Mouse (Mus musculus) forebrain, postnatal 0 days (tissue): ENCODE measurements at regions not wholly inside any gene's neighbourhood (a gene's known extent, or its start where the extent isn't known, plus 50 kb on each side); places are given as distances from the start of the nearest gene placed in this dataset.
"Not testable (repeated sequence)": the region's sequence is repeated elsewhere in the genome, so short reads cannot be mapped to it uniquely, and the experiment has no call there.

ENCODE experiments used
- ATAC-seq: fragments of 200-750 bp; cut with Nextera tagmentation; 2 replicates; pipeline ENCODE4 v1.8.0; 2017; ENCODE audit warnings: mild to moderate bottlenecking, moderate library complexity
- DNase-seq: peaks from one replicate; pipeline ENCODE4 v3.0.0-alpha.2; 2015
- H3K27ac ChIP-seq: fragments of 300-500 bp; sonication (generic); 2 replicates; pipeline ENCODE4 v1.5.1; 2014; ENCODE audit warnings: low read depth, mild to moderate bottlenecking, antibody characterized with exemption, low read length, moderate library complexity, mixed read lengths
- H3K27me3 ChIP-seq: fragments of 300-500 bp; sonication (generic); 2 replicates; pipeline ENCODE4 v1.6.1; 2014; ENCODE audit warnings: mild to moderate bottlenecking, low read length, mixed read lengths; ENCODE audit not compliant: insufficient read depth
- H3K36me3 ChIP-seq: fragments of 300-500 bp; sonication (generic); 2 replicates; pipeline ENCODE4 v1.6.1; 2014; ENCODE audit warnings: mild to moderate bottlenecking, moderate library complexity; ENCODE audit not compliant: insufficient read depth
- H3K4me1 ChIP-seq: fragments of 300-500 bp; sonication (generic); 2 replicates; pipeline ENCODE4 v1.6.1; 2014; ENCODE audit warnings: antibody characterized with exemption; ENCODE audit not compliant: insufficient read depth
- H3K4me2 ChIP-seq: fragments of 300-500 bp; sonication (generic); 2 replicates; pipeline ENCODE4 v1.6.1; 2014; ENCODE audit warnings: low read depth, mild to moderate bottlenecking, moderate library complexity
- H3K4me3 ChIP-seq: fragments of 300-500 bp; sonication (generic); 2 replicates; pipeline ENCODE4 v1.5.1; 2014; ENCODE audit warnings: low read depth, low read length, mixed read lengths
- H3K9ac ChIP-seq: fragments of 300-500 bp; sonication (generic); 2 replicates; pipeline ENCODE4 v1.6.1; 2014; ENCODE audit warnings: mild to moderate bottlenecking
- H3K9me3 ChIP-seq: fragments of 300-500 bp; sonication (generic); 2 replicates; pipeline ENCODE4 v1.6.1; 2016; ENCODE audit warnings: low read length
- CTCF ChIP-seq: sonication (generic); IDR thresholded peaks from 2 replicates; pipeline ENCODE4 v1.5.1; 2016; ENCODE audit warnings: antibody characterized with exemption, control low read depth, low read depth
- WGBS: fragments of 180-500 bp; shearing (Covaris S2); extraction: QIAGEN DNeasy Blood & Tissue Kit; methylation state at CpG from one replicate; pipeline ENCODE4 v1.1.7; 2014; 5-methylcytosine and 5-hydroxymethylcytosine counted together

GRCm38 (mm10) chr17:47246605-47247004 is 122.1 kb upstream of the Mrps10 start:
- ATAC-seq (no peak), DNase-seq (no peak)
- Histone ChIP-seq H3K4me3 (no peak overlapping the region), H3K4me1 (no peaks in the 10 kb centered on the region), H3K27me3 (no peaks in the 10 kb centered on the region), H3K36me3 (0 out of 2 replicates have a peak, but pooled peaks cover 7% of the 10 kb centered on the region), H3K9ac (no peak overlapping the region), H3K9me3 (no peaks in the 10 kb centered on the region), H3K4me2 (no peak overlapping the region), H3K27ac (no peak overlapping the region)
- no peak for TF ChIP-seq CTCF
- WGBS: 96% methylated on average over 8 of the region's 8 CpGs

- Histone ChIP-seq H3K27me3 (no peaks in the 10 kb centered on the region), H3K4me2 (no peak overlapping the region), H3K4me1 (no peaks in the 10 kb centered on the region), H3K36me3 (0 out of 2 replicates have a peak, but pooled peaks cover 7% of the 10 kb centered on the region), H3K27ac (no peak overlapping the region), H3K9me3 (no peaks in the 10 kb centered on the region), H3K4me3 (no peak overlapping the region), H3K9ac (no peak overlapping the region)
- DNase-seq: no peak
- WGBS: 93% methylated on average over 9 of the region's 9 CpGs
- no peak for ATAC-seq
- no peak for TF ChIP-seq CTCF
These were observed 123.1 kb upstream of the Mrps10 start for GRCm38 (mm10) chr17:47245635-47246034.

GRCm38 (mm10) chr17:47239086-47239485 is 129.6 kb upstream of the Mrps10 start:
- ATAC-seq: no peak

GRCm38 (mm10) chr17:47237881-47238280 is 130.8 kb upstream of the Mrps10 start:
- not testable (repeated sequence) for H3K4me2 ChIP-seq, H3K27me3 ChIP-seq, H3K9ac ChIP-seq, H3K4me1 ChIP-seq, H3K4me3 ChIP-seq, DNase-seq, H3K9me3 ChIP-seq, H3K27ac ChIP-seq, ATAC-seq
- peak; percentile 33 for TF ChIP-seq CTCF
- 99% methylated on average over 3 of the region's 3 CpGs for WGBS
- H3K36me3 ChIP-seq: 0 out of 2 replicates have a peak, but pooled peaks cover 12% of the 10 kb centered on the region

More at GRCm38 (mm10) chr17:47239086-47239485, 129.6 kb upstream of the Mrps10 start:
- Histone ChIP-seq H3K27me3 (no peaks in the 10 kb centered on the region), H3K9me3 (no peaks in the 10 kb centered on the region), H3K36me3 (0 out of 2 replicates have a peak, but pooled peaks cover 19% of the 10 kb centered on the region), H3K4me2 (no peak overlapping the region), H3K4me3 (no peak overlapping the region), H3K4me1 (no peaks in the 10 kb centered on the region), H3K27ac (no peak overlapping the region), H3K9ac (no peak overlapping the region)
- 94% methylated on average over 4 of the region's 4 CpGs for WGBS
- TF ChIP-seq CTCF: no peak
- no peak for DNase-seq

GRCm38 (mm10) chr17:47234343-47234742 is 134.3 kb upstream of the Mrps10 start:
- 96% methylated on average over 11 of the region's 11 CpGs for WGBS
- H3K9me3 ChIP-seq: no peaks in the 10 kb centered on the region
- no peak overlapping the region for H3K9ac ChIP-seq
- H3K4me1 ChIP-seq: no peaks in the 10 kb centered on the region
- peaks cover 23% of the 10 kb centered on the region for H3K36me3 ChIP-seq
- H3K27ac ChIP-seq: no peak overlapping the region
- no peak overlapping the region for H3K4me3 ChIP-seq
- no peak for DNase-seq
- no peak for ATAC-seq
- H3K27me3 ChIP-seq: no peaks in the 10 kb centered on the region
- no peak overlapping the region for H3K4me2 ChIP-seq
- no peak for TF ChIP-seq CTCF

- H3K4me1 ChIP-seq: no peaks in the 10 kb centered on the region
- H3K4me2 ChIP-seq: no peak overlapping the region
- H3K9ac ChIP-seq: no peak overlapping the region
- no peak overlapping the region for H3K4me3 ChIP-seq
- no peak for DNase-seq
- no peaks in the 10 kb centered on the region for H3K9me3 ChIP-seq
- no peak for ATAC-seq
- 80% methylated on average over 8 of the region's 8 CpGs for WGBS
- H3K27ac ChIP-seq: no peak overlapping the region
- H3K36me3 ChIP-seq: peaks cover 23% of the 10 kb centered on the region
- TF ChIP-seq CTCF: no peak
- H3K27me3 ChIP-seq: no peaks in the 10 kb centered on the region
These were observed 135.5 kb upstream of the Mrps10 start for GRCm38 (mm10) chr17:47233003-47233678.

GRCm38 (mm10) chr17:47230715-47231114 is 138.0 kb upstream of the Mrps10 start:
- H3K9me3 ChIP-seq: no peaks in the 10 kb centered on the region
- peaks cover 17% of the 10 kb centered on the region for H3K36me3 ChIP-seq
- H3K27ac ChIP-seq: no peak overlapping the region
- no peaks in the 10 kb centered on the region for H3K4me1 ChIP-seq
- no peaks in the 10 kb centered on the region for H3K27me3 ChIP-seq
- TF ChIP-seq CTCF: no peak
- 98% methylated on average over 10 of the region's 10 CpGs for WGBS
- H3K4me3 ChIP-seq: no peak overlapping the region
- no peak overlapping the region for H3K4me2 ChIP-seq
- H3K9ac ChIP-seq: no peak overlapping the region
- DNase-seq (no peak), ATAC-seq (no peak)
